In genomic region chr17:59138791-59139190, GRCm38 (mm10) we compare ENCODE assay signal across 23 mouse cellular contexts.
"Had no signal": no experiment of that assay in that cellular context is flagged by ENCODE, and none has a peak within 500 bp of the region (broad histone marks: within the 10 kb centered on the region; RNA-seq: fewer than 3 reads in every experiment).

No protein-coding gene starts in this region.

- H3K4me3 ChIP-seq: heart, adult 2 months; heart, embryonic 13.5 days; heart, embryonic 15.5 days; hindbrain, embryonic 10.5 days; hindbrain, embryonic 12.5 days; intestine, embryonic 15.5 days; layer of hippocampus, adult 2 months; left cerebral cortex, adult 2 months; limb, embryonic 10.5 days; limb, embryonic 12.5 days; liver, embryonic 13.5 days; liver, embryonic 15.5 days had no signal

- H3K4me1 ChIP-seq: heart, embryonic 13.5 days; heart, embryonic 15.5 days; hindbrain, embryonic 10.5 days; hindbrain, embryonic 12.5 days; intestine, embryonic 15.5 days; limb, embryonic 10.5 days; limb, embryonic 12.5 days; liver, embryonic 13.5 days; liver, embryonic 15.5 days had no signal

- DNase-seq: gastrocnemius, postnatal 14 days; heart, adult 2 months; heart, postnatal 14 days; heart, postnatal 4 days; kidney, adult 18-20 months; kidney, adult 8-10 months; kidney, postnatal 10 days; kidney, postnatal 25 days; kidney, postnatal 4 days; liver; liver, embryonic 13.5 days; liver, postnatal 0 days had no signal

- H3K27ac ChIP-seq: heart, adult 2 months; heart, embryonic 13.5 days; heart, embryonic 15.5 days; hindbrain, embryonic 10.5 days; hindbrain, embryonic 12.5 days; hindbrain, embryonic 14.5 days; intestine, embryonic 15.5 days; layer of hippocampus, adult 2 months; left cerebral cortex, adult 2 months; limb, embryonic 10.5 days; limb, embryonic 12.5 days; liver, embryonic 13.5 days; liver, embryonic 15.5 days had no signal
